ENCODE assay signal across 32 mouse cellular contexts in the genomic region with DNA sequence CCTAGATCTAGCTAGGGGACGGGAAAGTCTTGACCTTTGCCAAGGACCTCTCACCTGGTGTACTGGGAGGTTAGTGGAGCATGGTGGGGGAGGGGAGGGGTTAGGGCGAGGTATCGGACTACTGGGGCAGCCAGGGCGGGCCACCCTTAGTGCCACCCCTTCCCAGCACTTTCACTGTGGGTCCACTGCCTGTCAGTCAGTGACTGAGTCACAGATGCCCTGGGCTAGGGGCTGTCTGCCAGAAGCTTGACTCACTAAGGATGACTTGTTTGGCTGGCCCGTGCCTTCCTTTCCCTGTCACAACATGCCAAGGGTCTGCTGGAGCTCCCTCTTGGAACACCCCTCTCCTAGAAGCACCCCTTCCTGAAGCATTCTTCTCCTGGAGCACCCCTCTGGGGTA. TPM values are rescaled to one million over a fixed set of nuclear protein-coding genes. Genes with fewer than 3 reads are reported as not detected.
DNase-seq lines count a peak whose midpoint lies in the region; ATAC-seq and TF ChIP-seq lines count a peak whose summit lies in the region.
"Had no signal": no experiment of that assay in that cellular context is flagged by ENCODE, and none has a peak within 500 bp of the region (broad histone marks: within the 10 kb centered on the region; RNA-seq: fewer than 3 reads in every experiment).

No protein-coding gene starts in this region.

- H3K27ac ChIP-seq in hindbrain, embryonic 10.5 days: peak overlapping the region; percentile 40; the same call in 1 of the 2 replicates
- H3K27ac ChIP-seq in hindbrain, postnatal 0 days: no peak overlapping the region
- peak overlapping the region; percentile 43; the same call in 1 of the 2 replicates for H3K27ac ChIP-seq in stomach, embryonic 16.5 days (ENCODE audit: low read length)
- H3K27ac ChIP-seq in forebrain, embryonic 10.5 days: no peak overlapping the region
- H3K27ac ChIP-seq: embryonic facial prominence, embryonic 12.5 days; forebrain, embryonic 12.5 days; heart, embryonic 13.5 days; hindbrain, embryonic 15.5 days; intestine, embryonic 15.5 days; kidney, postnatal 0 days; limb, embryonic 15.5 days; liver, embryonic 13.5 days had no signal

- no peak for DNase-seq in hindbrain, embryonic 10.5 days (ENCODE audit: low spot score)
- DNase-seq in hindbrain, postnatal 0 days (ENCODE audit: low spot score): no peak
- DNase-seq in NIH3T3 (ENCODE audit: low read depth): peak; percentile 92
- DNase-seq in adrenal gland, postnatal 25 days: peak; percentile 70
- DNase-seq in gastrocnemius, postnatal 36 days: no peak
- DNase-seq in forebrain, embryonic 10.5 days (ENCODE audit: extremely low spot score, low spot score): no peak
- DNase-seq: cerebellum, adult 2 months; forebrain, postnatal 0 days; heart, postnatal 10 days; kidney, adult 8-10 months; kidney, postnatal 4 days; left cerebral cortex, postnatal 4 days; liver, embryonic 13.5 days; lung, adult 18-20 months; lung, postnatal 4 days; midbrain, embryonic 14.5 days; retina, postnatal 1 day; right cerebral cortex, postnatal 14 days; thymus, postnatal 25 days had no signal

- no peaks in the 10 kb centered on the region for H3K9me3 ChIP-seq in hindbrain, embryonic 10.5 days
- no peaks in the 10 kb centered on the region for H3K9me3 ChIP-seq in hindbrain, postnatal 0 days (ENCODE audit: low read length)
- H3K9me3 ChIP-seq in stomach, embryonic 16.5 days (replicated peaks; ENCODE audit: control insufficient read depth, low read length): no peaks in the 10 kb centered on the region
- H3K9me3 ChIP-seq in forebrain, embryonic 10.5 days: no peaks in the 10 kb centered on the region
- H3K9me3 ChIP-seq: embryonic facial prominence, embryonic 12.5 days; forebrain, embryonic 12.5 days; G1E; heart, embryonic 13.5 days; hindbrain, embryonic 15.5 days; intestine, embryonic 15.5 days; limb, embryonic 15.5 days; liver, embryonic 13.5 days; megakaryocyte, embryonic 14.5 days had no signal

- whole genome bisulfite sequencing in hindbrain, embryonic 10.5 days: 74% methylated on average over 5 of the region's 5 CpGs
- WGBS in hindbrain, postnatal 0 days: 85% methylated on average over 5 of the region's 5 CpGs
- WGBS in stomach, embryonic 16.5 days: 72% methylated on average over 5 of the region's 5 CpGs
- WGBS in forebrain, embryonic 10.5 days: 83% methylated on average over 5 of the region's 5 CpGs

- H3K4me1 ChIP-seq in hindbrain, embryonic 10.5 days (replicated peaks): peaks cover 33% of the 10 kb centered on the region
- peaks cover 6% of the 10 kb centered on the region; the same call in 1 of the 2 replicates for H3K4me1 ChIP-seq in hindbrain, postnatal 0 days (ENCODE audit: insufficient read depth, low read length)
- peaks cover 14% of the 10 kb centered on the region for H3K4me1 ChIP-seq in stomach, embryonic 16.5 days (ENCODE audit: control insufficient read depth, insufficient read depth, low read length)
- peaks cover 24% of the 10 kb centered on the region for H3K4me1 ChIP-seq in forebrain, embryonic 10.5 days

- no peak for ATAC-seq in hindbrain, postnatal 0 days
- ATAC-seq in stomach, embryonic 16.5 days (ENCODE audit: insufficient read depth, low FRiP score): no peak
- ATAC-seq in activated CD4-positive, CD25-positive, alpha-beta regulatory T cell, adult 4 months: no peak
- ATAC-seq: forebrain, postnatal 0 days; intestine, embryonic 15.5 days; lung, postnatal 0 days had no signal

- H3K27me3 ChIP-seq in hindbrain, embryonic 10.5 days (ENCODE audit: insufficient read depth, poor library complexity, severe bottlenecking): peaks cover 19% of the 10 kb centered on the region; the same call in 1 of the 2 replicates
- H3K27me3 ChIP-seq in hindbrain, postnatal 0 days (ENCODE audit: insufficient read depth, low read length): no peaks in the 10 kb centered on the region
- no peaks in the 10 kb centered on the region for H3K27me3 ChIP-seq in stomach, embryonic 16.5 days (ENCODE audit: control insufficient read depth, insufficient read depth, low read length)
- H3K27me3 ChIP-seq in forebrain, embryonic 10.5 days (ENCODE audit: poor library complexity, severe bottlenecking): peaks cover 4% of the 10 kb centered on the region; the same call in 1 of the 2 replicates
- H3K27me3 ChIP-seq: embryonic facial prominence, embryonic 12.5 days; forebrain, embryonic 12.5 days; intestine, embryonic 15.5 days; limb, embryonic 15.5 days; liver, embryonic 13.5 days had no signal

- H3K36me3 ChIP-seq in hindbrain, embryonic 10.5 days: no peaks in the 10 kb centered on the region
- no peaks in the 10 kb centered on the region for H3K36me3 ChIP-seq in hindbrain, postnatal 0 days (ENCODE audit: insufficient read depth, low read length)
- no peaks in the 10 kb centered on the region for H3K36me3 ChIP-seq in stomach, embryonic 16.5 days (ENCODE audit: control insufficient read depth, insufficient read depth, low read length)
- no peaks in the 10 kb centered on the region for H3K36me3 ChIP-seq in forebrain, embryonic 10.5 days (replicated peaks)
- H3K36me3 ChIP-seq: embryonic facial prominence, embryonic 12.5 days; forebrain, embryonic 12.5 days; G1E; heart, embryonic 13.5 days; hindbrain, embryonic 15.5 days; intestine, embryonic 15.5 days; limb, embryonic 15.5 days; liver, embryonic 13.5 days had no signal

- intact Hi-C loops in gastrocnemius, postnatal 36 days (cut with DNase I): no loop called here

- H3K4me2 ChIP-seq in hindbrain, postnatal 0 days (ENCODE audit: low read depth, low read length): no peak overlapping the region
- no peak overlapping the region for H3K4me2 ChIP-seq in stomach, embryonic 16.5 days (ENCODE audit: low read depth, low read length)
- H3K4me2 ChIP-seq: embryonic facial prominence, embryonic 12.5 days; forebrain, embryonic 12.5 days; heart, embryonic 13.5 days; hindbrain, embryonic 15.5 days; intestine, embryonic 15.5 days; limb, embryonic 15.5 days; liver, embryonic 13.5 days had no signal

- no peak overlapping the region for H3K4me3 ChIP-seq in hindbrain, embryonic 10.5 days
- H3K4me3 ChIP-seq in hindbrain, postnatal 0 days (ENCODE audit: low read length): no peak overlapping the region
- no peak overlapping the region for H3K4me3 ChIP-seq in stomach, embryonic 16.5 days (replicated peaks; ENCODE audit: low read length)
- H3K4me3 ChIP-seq in forebrain, embryonic 10.5 days: no peak overlapping the region
- H3K4me3 ChIP-seq: embryonic facial prominence, embryonic 12.5 days; forebrain, embryonic 12.5 days; heart, embryonic 13.5 days; hindbrain, embryonic 15.5 days; intestine, embryonic 15.5 days; limb, embryonic 15.5 days; liver, embryonic 13.5 days; megakaryocyte, embryonic 14.5 days had no signal

- no peak overlapping the region for H3K9ac ChIP-seq in hindbrain, postnatal 0 days (replicated peaks; ENCODE audit: low read length)
- H3K9ac ChIP-seq in stomach, embryonic 16.5 days (ENCODE audit: low read length): no peak overlapping the region
- H3K9ac ChIP-seq: embryonic facial prominence, embryonic 12.5 days; forebrain, embryonic 12.5 days; forebrain, postnatal 0 days; heart, embryonic 13.5 days; hindbrain, embryonic 15.5 days; intestine, embryonic 15.5 days; limb, embryonic 15.5 days; liver, embryonic 13.5 days had no signal

- no peak for TF ChIP-seq CTCF in hindbrain, postnatal 0 days (IDR thresholded peaks at IDR 0.05; ENCODE audit: low read depth)

RNA-seq across cellular contexts. Expression of a gene that starts 28.5 kb away (rescaled TPM):
- 21.1 and 26.2 TPM in 2 replicates for polyA plus RNA-seq in hindbrain, embryonic 10.5 days (2016; fragmentation: Nextera tagmentation; extraction: Ambion mirVana)
- total RNA-seq in hindbrain, postnatal 0 days (2014; rRNA removed): 78.9 and 90.5 TPM in 2 replicates
- polyA plus RNA-seq in hindbrain, postnatal 0 days (2015; fragmentation: Nextera tagmentation; extraction: Ambion mirVana): 32.5 and 33.1 TPM in 2 replicates
- 4.2 and 4.6 TPM in 2 replicates for total RNA-seq in adrenal gland, postnatal 25 days (2021)
- polyA plus RNA-seq in stomach, embryonic 16.5 days (2015; fragmentation: Nextera tagmentation; extraction: Ambion mirVana): 1.6 and 1.7 TPM in 2 replicates
- under 1 TPM in 1 of 2 experiments, not detected in 1; 0.52 TPM for polyA plus RNA-seq in activated CD4-positive, CD25-positive, alpha-beta regulatory T cell, adult 4 months (2017; shearing (Covaris generic))
- total RNA-seq in gastrocnemius, postnatal 36 days (2021): 1 to 10 TPM; 4.2 to 4.9 TPM
- polyA plus RNA-seq in forebrain, embryonic 10.5 days (2016; fragmentation: Nextera tagmentation; extraction: Ambion mirVana): 0.90 and 1.2 TPM in 2 replicates
- total RNA-seq: monocyte, adult 5-6 weeks had no signal

Comparison
In these comparisons a context has a peak if more than half of its experiments do, and no peak if none do; other contexts are left out.
1. H3K27ac ChIP-seq: peak in hindbrain, embryonic 10.5 days (single experiment) and stomach, embryonic 16.5 days (single experiment); none in hindbrain, postnatal 0 days (single experiment) and forebrain, embryonic 10.5 days (single experiment).
2. DNase-seq: peak in NIH3T3 (single experiment) and adrenal gland, postnatal 25 days (single experiment); none in hindbrain, embryonic 10.5 days (single experiment), hindbrain, postnatal 0 days (single experiment), gastrocnemius, postnatal 36 days (0 of 2) and forebrain, embryonic 10.5 days (single experiment).